Mouse (Mus musculus): Measurements from ENCODE around the gene Spdef.

Gene Spdef

DNA sequence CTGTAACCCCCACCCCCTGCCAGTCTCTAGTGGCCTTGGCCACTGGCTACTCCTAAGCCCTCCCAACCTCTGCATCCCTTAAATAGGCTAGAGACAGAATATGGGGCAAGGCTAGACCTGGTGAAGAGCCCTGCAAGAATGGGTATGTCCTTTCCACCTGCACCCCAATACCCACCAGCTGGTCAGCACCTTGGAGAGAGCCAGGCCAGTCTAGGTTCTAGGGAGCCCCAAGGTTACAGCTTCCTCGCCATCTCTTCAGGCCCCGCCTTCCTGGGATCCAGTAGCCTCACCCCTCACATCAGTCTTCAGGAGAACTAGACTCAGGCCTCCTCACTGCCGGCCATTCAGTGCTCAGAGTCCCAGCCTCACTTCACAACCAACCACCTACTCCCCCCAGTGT lies 4.4 kb downstream of the Spdef start:
- DNase-seq = no peak

DNA sequence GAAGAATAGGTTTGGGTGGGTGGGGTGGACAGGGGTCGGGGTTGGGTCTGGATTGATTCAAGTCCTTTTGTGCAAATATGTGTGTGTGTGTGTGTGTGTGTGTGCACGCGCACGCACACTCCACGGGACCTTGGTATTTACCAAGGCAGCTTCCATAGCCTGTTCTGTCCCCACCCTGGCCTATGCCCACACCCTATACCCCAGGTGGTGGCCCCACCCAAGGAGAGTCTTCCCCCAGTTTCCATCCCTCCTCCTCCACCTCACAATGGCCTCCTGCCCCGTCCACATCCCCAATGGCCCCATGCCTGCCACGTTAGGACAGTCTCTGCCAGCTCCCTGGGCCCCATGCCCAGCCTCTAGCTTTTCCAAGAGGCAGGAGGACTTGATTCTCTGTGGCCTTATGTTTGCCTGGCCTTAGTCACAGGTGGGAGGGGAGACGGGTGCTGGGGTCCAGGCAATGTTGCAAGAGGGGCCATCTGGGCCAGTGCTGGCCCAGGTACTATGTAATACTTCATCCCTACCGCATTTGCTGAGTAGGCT lies 7.6 kb downstream of the Spdef start:
- DNase-seq = no peak

DNA sequence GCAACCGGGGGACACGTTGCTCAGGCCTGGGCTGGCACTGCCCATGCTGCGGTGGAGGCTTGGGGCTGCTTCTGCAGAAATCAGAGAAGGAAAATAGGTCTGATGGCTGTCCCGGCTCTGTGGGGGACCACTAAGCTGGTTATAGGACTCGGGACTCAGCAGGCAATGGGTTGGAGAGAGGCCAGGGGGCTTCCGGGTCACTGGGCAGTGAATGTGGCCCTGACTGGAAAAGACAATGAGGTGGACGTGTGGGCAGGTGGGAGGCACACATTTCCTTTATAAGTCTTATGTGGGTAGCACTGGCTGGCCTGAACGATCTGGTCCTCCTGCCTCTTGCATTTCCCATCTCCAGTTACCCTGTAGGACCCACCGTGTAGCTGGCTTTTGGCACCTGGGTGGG lies 8.4 kb downstream of the Spdef start:
- no peak for DNase-seq

DNA sequence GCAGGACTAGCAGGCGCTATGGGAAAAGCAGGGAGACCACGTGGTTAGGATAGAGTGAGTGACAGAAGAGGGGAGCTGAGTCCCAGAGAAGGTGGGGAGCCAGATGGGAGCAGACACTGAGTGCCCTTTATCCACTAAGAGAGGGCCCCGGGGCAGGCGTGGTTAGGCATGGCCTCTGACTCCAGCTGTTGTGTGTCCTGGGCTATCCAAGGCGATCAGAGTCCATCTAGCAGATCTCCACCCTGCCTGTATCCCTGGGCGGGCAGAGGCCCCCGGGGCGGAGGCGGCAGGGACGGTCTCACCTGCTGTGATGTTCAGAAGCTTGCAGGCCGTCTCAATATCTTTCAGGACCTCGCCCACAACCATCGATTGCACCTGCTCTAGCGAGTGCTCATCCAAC lies 9.1 kb downstream of the Spdef start:
- DNase-seq = no peak

DNA sequence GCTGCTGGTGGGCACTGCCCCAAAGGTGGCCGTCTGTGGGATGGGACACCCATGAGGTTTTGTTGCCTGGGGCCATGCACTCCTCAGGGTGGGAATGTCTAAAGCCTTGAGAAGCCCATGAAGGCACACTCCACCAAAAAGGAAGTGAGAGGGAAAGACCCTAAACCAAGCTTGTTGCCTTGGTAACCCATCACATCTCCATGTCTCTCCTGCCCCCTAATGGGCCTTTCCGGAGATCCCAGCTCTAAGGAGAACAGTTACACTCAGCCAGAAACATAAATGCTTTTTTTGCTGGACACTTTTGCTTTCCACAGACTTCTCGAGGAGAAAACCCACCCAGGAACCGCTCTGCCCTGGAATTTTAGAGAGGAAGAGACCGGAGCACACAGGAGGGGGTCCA lies 10.5 kb downstream of the Spdef start:
- DNase-seq = no peak

DNA sequence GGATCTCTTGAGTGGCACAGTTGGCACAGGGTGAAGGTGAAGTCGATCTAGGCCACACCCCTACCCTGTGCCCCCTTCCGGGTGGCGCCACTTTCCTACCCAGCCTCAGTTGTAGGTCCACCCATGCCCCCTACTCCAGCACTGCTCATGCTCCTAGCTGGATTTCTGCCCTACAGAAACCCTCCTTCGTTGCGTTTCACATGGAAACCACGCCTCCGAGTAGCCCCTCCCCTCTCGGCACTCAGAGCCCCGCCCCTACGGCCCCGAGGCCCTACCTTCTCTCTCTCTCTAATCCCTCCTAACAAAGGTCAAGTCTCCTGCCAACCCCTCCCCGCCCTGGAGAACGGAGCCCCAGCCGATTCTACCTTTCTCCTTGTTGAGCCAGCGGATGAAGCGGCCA lies 12.0 kb downstream of the Spdef start:
- DNase-seq = peak; percentile 67

DNA sequence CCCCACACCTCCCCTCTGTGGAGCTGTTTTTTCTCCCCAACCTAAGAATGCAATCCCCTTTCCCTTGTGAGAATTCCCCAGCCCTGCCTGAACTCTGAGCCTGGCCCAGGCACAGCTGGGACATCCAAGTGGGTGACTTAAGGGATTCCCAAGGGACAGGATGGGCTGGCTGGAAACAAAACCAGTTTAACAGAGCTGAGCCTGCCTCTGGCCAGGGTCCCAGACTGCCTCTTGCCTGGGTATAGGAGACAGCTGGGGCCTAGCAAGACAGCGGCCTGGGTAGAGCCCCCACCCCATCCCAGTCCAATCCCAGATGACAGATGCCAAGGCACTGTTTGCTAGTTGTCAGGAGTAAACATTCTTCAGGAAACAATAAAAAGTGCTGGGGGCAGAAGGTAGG lies 15.9 kb downstream of the Spdef start:
- no peak for DNase-seq

DNA sequence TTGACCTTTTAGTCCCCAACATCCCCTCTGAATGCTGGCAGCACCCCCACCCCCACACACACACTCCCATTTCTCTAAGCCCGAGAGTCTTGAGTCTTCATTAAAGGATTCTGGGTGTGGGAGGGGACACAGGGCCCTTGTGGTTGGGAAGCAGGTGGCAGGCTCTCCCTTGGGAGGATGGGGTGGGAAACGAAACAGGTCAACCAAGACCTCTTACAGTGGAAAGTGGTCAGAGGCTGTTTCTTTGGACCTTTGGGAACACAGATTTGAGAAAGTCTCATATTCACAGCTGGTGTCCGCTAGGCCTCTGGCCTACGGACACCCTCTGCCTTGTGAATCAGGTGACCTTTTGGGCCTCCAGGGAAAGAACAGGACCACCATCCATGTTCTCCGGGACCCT lies 19.1 kb downstream of the Spdef start:
- no peak for DNase-seq

DNA sequence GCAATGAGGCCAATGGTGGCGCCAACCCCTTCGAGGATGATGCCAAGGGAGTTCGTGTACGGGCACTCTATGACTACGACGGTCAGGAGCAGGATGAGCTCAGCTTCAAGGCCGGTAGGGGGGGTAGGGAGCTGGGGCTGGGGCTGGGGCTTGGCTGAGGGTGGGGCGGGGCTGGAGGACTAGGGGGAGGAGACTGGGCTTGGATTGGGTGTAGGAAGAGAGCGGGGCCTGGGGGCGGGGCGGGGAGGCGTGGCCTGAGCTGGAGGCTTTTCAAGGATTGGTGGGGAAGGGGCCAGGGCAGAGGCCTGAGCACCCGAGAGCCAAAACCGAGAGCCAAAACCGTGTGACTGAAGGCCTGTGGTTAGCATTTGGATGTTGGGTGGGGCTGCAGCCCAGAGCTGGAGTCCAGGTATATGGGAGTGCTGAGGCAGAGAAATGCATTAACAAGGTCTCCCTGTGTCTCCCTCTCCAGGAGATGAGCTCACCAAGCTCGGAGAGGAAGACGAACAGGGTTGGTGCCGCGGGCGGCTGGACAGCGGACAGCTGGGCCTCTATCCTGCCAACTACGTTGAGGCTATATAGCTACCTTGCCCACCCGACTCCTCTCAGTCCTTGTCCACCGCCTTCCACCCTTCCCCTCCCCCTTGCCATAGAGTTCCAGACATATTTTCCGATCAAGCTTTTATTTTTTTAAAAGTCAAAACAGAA lies 20.6 kb downstream of the Spdef start:
- DNase-seq = peak; percentile 28

DNA sequence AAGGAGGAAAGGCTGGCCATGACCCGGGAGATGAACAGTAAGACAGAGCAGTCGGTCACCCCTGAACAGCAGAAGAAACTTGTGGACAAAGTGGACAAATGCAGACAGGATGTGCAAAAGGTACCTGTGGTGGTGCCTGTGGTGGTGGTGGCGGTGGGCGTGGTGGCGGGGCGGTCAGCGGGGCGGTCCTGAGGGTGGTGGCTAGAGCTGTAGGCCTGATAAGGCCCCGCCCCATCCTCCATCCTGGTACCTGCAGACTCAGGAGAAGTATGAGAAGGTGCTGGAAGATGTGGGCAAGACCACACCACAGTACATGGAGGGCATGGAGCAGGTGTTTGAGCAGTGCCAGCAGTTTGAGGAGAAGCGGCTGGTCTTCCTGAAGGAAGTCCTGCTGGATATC lies 23.1 kb downstream of the Spdef start:
- DNase-seq = no peak

DNA sequence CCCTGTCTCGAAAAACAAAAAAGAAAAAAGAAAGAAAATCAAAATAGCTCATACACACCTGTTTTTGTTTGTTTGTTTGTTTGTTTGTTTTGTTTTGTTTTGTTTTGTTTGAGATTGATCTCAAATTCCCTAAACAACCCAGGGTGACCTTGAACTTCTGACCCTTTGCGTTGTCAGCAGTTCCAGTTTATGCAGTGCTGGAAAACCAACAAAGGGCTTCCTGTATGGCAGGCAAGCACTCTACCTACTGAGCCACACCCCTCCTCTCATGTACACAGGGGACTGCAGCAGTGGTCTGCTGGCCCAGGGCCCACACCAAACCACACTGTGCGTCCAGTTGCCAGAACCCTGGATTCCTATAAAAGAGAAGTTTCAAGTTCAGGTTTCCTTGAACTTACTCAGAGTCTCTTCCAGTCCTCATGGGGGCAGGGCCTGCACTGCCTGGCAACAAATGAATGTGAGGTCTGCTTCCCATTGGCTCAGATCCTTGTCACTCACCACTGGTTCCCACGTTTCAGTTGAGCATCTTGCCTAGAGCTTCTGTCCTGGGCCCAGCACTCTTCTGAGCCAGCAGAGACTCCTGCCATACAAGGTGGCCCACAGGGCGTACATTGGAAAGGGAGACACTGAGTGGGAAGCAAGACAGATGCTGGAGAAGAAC lies 24.7 kb downstream of the Spdef start:
- DNase-seq = no peak

DNA sequence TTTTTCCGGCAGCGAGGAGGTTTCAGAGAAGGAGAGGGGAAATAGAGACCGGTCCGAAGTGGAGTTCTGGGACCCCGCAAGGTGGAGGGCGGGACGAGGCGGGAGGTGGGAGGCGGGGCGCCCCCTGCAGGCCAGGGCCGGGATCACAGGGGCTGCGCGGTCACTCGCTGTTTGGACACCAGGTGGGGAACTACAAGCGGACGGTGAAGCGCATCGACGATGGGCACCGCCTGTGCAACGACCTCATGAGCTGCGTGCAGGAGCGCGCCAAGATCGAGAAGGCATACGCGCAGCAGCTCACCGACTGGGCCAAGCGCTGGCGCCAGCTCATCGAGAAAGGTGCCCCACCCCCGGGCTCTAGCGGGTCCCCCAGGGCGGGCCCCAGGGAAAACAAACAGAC lies 26.2 kb downstream of the Spdef start:
- peak; percentile 39 for DNase-seq

DNA sequence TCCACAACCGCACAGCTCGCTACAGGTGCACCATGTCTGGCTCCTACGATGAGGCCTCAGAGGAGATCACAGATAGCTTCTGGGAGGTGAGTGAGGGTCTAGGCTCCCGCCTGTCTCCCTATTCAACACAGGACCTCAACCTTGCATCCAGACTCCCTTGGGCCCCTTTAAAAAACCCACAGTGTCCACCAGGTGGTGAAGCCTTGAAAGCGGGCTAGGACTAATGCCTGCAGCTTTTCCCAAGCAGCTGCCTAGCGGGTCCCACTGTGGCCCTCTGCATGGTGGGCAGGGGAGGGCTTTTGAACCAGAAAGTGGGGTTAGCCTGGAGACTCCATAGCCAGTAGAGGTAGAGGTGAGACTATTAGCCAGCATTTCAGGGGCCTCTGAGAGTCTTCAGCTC lies 26.9 kb downstream of the Spdef start:
- DNase-seq = no peak

DNA sequence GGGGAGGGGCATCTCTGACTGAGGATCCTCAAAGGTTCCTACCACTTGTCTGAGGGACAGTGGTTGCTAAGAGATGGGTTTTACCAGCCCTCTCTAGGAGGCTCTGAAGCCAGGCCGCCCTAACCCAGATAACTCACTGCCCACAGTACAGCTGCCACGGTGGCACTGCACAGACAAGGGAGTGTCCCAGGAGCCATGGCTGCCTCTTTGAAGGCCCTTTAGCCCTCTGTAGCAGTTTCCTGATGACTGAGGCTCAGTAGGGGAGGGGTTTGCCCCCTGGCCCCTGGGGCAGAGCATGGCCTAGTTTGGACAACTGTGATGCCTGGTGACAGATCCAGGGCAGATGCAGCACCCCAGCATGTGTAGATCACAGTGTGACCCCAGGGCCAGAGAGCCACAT lies 27.9 kb downstream of the Spdef start:
- DNase-seq = no peak

DNA sequence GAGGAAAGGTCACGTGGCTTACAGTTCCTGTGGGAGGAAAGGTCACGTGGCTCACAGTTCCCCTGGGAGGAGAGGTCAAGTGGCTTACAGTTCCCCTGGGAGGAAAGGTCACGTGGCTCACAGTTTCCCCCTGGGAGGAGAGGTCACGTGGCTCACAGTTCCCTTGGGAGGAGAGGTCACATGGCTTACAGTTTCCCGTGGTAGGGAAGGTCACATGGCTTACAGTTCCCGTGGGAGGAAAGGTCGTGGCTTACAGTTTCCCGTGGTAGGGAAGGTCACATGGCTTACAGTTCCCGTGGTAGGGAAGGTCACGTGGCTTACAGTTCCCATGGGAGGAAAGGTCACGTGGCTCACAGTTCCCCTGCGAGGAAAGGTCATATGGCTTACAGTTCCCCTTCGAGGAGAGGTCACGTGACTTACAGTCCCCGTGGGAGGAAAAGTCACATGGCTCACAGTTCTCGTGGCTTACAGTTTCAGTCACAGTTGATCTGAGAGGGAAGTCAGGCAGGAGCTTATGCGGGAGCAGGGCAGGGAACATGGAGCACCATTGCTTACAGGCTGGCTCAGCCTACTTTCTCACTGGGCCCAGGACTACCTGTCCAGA lies 29.0 kb downstream of the Spdef start:
- DNase-seq = no peak

DNA sequence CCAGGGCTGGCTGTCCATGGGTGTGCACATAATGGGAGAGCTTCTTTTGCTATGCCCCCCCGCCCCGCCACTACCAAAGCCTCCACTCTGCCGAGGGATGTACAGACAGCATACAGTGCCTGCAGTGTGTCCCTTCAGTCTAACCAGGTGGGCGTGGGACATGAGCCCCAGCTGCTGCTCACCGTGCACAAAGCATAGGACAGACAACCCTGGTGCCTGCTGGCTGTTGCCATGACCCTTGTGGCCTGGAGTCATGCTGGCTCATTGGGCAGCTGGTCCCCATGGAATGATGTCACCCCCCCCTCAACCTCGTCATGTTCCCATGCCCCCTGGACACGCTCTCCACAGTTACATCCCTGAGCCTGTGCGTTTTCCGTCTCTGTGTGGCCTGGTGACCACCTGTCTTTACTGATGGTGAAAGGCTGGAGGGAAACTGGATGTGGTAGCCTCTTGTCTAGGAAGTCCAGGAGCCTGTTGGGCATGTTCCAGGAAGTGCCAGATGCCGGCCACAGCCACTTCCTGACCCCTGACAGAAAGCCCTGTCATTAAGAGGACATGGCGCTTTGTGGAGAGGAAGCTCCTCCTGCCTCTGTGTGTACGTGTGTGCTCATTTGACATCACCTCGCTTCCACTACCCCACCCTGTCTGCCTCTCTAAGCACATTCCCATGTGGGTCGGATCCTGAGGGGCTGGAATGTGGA lies 37.6 kb downstream of the Spdef start:
- DNase-seq = no peak

DNA sequence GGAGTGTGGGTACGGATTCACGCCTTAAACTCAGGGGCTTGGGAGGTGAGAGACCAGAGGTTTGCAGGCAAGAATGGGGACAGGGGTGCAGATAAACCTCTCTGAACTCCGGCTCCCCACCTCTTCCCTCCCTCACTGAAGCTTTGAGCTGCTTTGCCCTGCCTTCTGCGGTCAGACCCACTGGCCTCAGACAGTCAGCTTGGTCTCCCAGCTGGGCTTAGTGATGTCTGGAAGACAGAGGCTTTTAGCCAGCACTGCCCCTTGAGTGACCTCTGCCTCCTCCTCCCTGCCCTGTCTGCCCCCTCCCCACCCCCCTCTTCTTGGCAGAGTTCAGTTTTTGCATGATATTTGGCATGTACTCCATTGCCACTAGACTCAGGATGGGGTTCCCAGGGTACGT lies 42.4 kb downstream of the Spdef start:
- DNase-seq = no peak

DNA sequence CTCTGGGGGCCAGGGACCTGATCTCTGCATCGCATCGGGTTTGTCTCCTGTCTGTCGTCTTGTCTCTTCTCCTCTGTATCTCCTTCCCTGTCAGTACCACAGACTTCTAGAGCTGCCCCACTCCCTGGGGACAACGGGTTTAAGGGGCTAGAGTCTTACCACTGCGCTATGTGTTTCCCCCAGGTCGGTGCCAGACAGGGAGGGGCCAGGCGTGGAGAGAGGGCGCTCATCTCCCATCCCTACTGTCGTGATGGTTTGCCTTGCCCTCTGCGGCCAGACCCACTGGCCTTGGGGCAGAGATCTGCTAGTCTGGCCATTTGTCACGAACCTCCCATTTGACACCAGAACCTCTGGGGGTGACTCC lies 43.2 kb downstream of the Spdef start:
- DNase-seq = no peak

DNA sequence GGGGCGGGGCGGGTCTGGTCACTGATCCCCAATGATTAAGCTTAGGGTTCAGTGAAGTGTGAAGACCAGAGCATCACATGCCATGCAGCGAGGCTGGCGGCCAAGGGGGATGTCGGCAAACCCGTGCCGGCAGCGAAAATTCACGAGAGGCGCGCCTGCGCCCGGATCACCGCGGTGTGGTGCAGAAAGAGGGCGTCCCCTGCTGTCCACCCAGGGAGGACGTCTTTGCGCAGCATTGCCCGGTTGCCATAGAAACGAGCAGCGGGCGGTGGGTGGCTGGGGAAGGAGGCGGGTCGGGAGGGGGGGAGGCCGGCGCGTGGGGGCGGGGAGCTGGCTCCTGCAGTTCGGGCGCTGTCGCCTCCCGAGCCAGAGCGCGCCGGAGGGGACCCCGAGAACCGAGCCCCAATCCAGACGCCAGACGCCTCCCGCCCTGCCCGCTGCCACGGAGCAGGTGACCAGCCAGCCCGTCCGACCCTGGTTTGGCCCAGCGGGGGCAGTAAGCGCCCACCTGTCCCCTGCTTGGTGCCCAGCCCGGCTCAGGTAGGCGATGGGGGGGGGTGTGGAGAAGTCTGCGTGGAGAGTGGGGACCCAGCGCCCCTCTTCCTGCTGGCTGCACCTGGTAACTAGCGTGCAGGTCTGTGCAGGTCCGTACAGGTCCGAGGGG lies 43.7 kb downstream of the Spdef start:
- DNase-seq = peak; percentile 34

DNA sequence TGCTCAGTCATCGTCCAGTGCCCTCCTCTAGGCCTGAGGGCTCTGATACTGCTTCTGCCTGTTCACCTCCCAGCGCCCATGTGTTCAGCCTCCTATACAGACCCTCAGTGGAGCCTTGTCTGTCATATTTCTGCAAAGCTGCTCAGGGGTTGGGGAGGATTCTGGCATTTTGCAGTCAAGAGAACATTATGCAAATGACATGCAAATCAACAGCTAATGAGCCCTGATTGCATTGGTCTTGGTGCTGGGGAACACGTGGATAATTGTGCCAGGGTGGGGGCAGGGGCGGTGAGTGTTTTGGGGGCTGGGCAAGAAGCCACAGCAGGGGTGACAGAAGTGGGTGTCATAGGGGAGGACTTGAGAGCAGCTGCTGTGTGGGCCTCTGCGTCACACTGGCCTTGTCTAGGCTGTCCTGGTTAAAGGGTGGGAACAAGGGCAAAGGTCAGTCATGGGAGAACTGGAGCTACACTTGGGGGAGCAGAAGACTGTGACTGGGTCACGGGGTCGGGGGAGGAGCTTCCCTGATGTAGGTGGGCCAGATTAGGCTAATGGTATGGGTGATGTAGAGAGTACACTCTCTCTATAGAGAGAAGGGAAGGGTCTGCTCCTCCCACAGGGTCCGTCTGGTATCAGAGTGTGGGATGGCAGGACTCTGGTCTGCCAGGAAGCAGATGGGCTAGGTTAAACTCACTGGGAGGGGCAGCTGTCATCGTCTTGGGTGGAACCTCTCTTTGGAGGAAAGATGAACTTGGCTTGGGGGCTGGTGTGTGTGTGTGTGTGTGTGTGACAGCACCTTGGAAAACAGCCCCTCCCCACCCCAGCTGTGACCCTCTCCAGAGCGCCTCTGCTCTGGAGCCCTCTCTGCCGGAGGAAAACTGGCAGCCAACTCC lies 49.6 kb downstream of the Spdef start:
- peak; percentile 18 for DNase-seq

DNA sequence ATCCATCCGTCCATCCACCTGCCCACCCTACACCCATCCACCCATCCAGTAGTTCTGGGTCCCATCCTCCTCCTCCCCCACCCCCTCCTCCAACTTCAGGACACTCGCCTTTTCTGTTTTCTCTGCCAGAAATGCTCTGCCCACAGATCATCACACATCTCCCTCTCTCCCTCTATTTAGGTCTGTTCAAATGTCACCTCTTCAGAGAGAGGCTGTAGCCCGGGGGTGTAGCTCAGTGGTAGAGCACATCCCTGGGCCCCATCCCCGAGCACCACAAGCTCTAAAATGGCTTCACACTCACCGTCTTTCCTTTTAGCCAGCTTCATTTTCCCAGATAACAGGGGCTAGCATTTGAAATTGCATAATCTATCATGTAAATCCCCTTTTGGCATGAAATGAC lies 51.0 kb downstream of the Spdef start:
- DNase-seq = no peak

DNA sequence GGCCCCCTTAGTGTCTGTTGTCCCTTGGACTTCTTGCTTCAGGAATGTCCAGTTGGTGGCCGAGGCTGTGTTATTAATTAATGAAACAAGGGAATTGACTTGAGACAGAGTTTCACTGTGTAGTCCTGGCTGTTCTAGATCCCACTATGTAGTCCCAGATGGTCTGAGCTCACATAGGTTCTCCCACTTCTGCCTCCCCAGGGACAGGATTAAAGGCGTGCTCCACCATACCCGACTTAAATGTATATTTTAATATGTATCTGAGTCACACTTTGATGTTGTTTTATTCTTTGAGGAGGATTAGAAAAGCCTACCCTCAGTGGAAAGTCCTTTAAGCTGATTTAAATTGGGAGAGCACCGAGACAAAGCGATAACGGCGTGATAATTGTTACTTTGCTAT lies 52.5 kb downstream of the Spdef start:
- no peak for DNase-seq
